Mouse (Mus musculus) 3T3-L1 (cell line): ENCODE results near the gene Sec1.
"Not testable (repeated sequence)": the region's sequence is repeated elsewhere in the genome, so short reads cannot be mapped to it uniquely, and the experiment has no call there.

Source experiments
- DNase-seq: peaks from one replicate; pipeline ENCODE4 v3.0.0-alpha.2; 2015; ENCODE audit warnings: low read depth, low spot score

The Sec1 gene

GRCm38 (mm10) chr7:45679966-45680621 lies 14.1 kb downstream of the Sec1 start:
- peak; percentile 87 for DNase-seq

- no peak for DNase-seq
These were observed 15.7 kb downstream of the Sec1 start for GRCm38 (mm10) chr7:45678513-45678912.

- DNase-seq, result no peak
These were observed 16.4 kb downstream of the Sec1 start for GRCm38 (mm10) chr7:45677627-45678295.

- DNase-seq, result no peak
These were observed 25.3 kb downstream of the Sec1 start for GRCm38 (mm10) chr7:45668921-45669320.

- no peak for DNase-seq
These were observed 26.4 kb downstream of the Sec1 start for GRCm38 (mm10) chr7:45667761-45668160.

- no peak for DNase-seq
These were observed 28.0 kb downstream of the Sec1 start, which contains the start of gene Fut2 for GRCm38 (mm10) chr7:45666161-45666560. TSS of gene Fut2 (minus strand) at chr7:45666394.

GRCm38 (mm10) chr7:45665303-45666138 lies 28.7 kb downstream of the Sec1 start:
- DNase-seq, result no peak

- not testable (repeated sequence) for DNase-seq
These were observed 32.5 kb downstream of the Sec1 start for GRCm38 (mm10) chr7:45661702-45662101.

GRCm38 (mm10) chr7:45660746-45661478 lies 33.3 kb downstream of the Sec1 start:
- DNase-seq, result no peak

GRCm38 (mm10) chr7:45654424-45655047 lies 39.7 kb downstream of the Sec1 start:
- DNase-seq, result no peak

GRCm38 (mm10) chr7:45650484-45650883 lies 43.7 kb downstream of the Sec1 start:
- not testable (repeated sequence) for DNase-seq

- no peak for DNase-seq
These were observed 44.9 kb downstream of the Sec1 start for GRCm38 (mm10) chr7:45649351-45649750.

GRCm38 (mm10) chr7:45646671-45647070 lies 47.5 kb downstream of the Sec1 start:
- DNase-seq, result no peak

- DNase-seq, result no peak
These were observed 48.6 kb downstream of the Sec1 start for GRCm38 (mm10) chr7:45645591-45645971.

GRCm38 (mm10) chr7:45644872-45645590 lies 49.2 kb downstream of the Sec1 start:
- no peak for DNase-seq

- no peak for DNase-seq
These were observed 50.0 kb downstream of the Sec1 start for GRCm38 (mm10) chr7:45644183-45644582.

GRCm38 (mm10) chr7:45643441-45644178 lies 50.6 kb downstream of the Sec1 start:
- DNase-seq, result peak; percentile 78

GRCm38 (mm10) chr7:45642503-45643255 lies 51.5 kb downstream of the Sec1 start:
- no peak for DNase-seq

GRCm38 (mm10) chr7:45642083-45642482 lies 52.1 kb downstream of the Sec1 start:
- no peak for DNase-seq
